ENCODE assay signal across 12 mouse cellular contexts in genomic region chr4:33337999-33338398, GRCm38 (mm10). TPM values are rescaled to one million over a fixed set of nuclear protein-coding genes. Genes with fewer than 3 reads are reported as not detected.
A peak's percentile ranks its signal among the peaks of the same experiment; 100 is the strongest.
DNase-seq lines count a peak whose midpoint lies in the region; ATAC-seq and TF ChIP-seq lines count a peak whose summit lies in the region.
"Had no signal": no experiment of that assay in that cellular context is flagged by ENCODE, and none has a peak within 500 bp of the region (broad histone marks: within the 10 kb centered on the region; RNA-seq: fewer than 3 reads in every experiment).

No protein-coding gene starts in this region.

- peaks cover 64% of the 10 kb centered on the region for H3K36me3 ChIP-seq in hindbrain, embryonic 13.5 days

- 81% methylated on average over 1 of the region's 1 CpGs for WGBS in bone marrow, adult 2 months
- WGBS in hindbrain, embryonic 13.5 days, result 82% methylated on average over 1 of the region's 1 CpGs

- no peak overlapping the region for H3K4me2 ChIP-seq in hindbrain, embryonic 13.5 days
- H3K4me2 ChIP-seq: forebrain, embryonic 15.5 days had no signal

- no peak for TF ChIP-seq POLR2A in bone marrow, adult 2 months (IDR thresholded peaks at IDR 0.05; ENCODE audit: borderline replicate concordance, control insufficient read depth, low read depth, low read length)

- no peaks in the 10 kb centered on the region for H3K9me3 ChIP-seq in hindbrain, embryonic 13.5 days
- H3K9me3 ChIP-seq: forebrain, embryonic 15.5 days had no signal

- no peak overlapping the region for H3K9ac ChIP-seq in hindbrain, embryonic 13.5 days
- H3K9ac ChIP-seq: forebrain, embryonic 15.5 days had no signal

- DNase-seq in 3T3-L1 (ENCODE audit: low read depth, low spot score) (peak; percentile 77), ES-CJ7 (ENCODE audit: low read depth, low spot score) (peak; percentile 73), liver (peak; percentile 67)
- no peak for DNase-seq in lung, postnatal 25 days (ENCODE audit: low spot score)
- DNase-seq: heart, postnatal 36 days; kidney, postnatal 25 days; right cerebral cortex, postnatal 25 days; thymus, adult 2 months had no signal

- no peak for ATAC-seq in activated CD4-positive, CD25-positive, alpha-beta regulatory T cell, adult 4 months
- ATAC-seq in hindbrain, embryonic 13.5 days (ENCODE audit: low FRiP score), result no peak
- ATAC-seq: forebrain, embryonic 15.5 days had no signal

- H3K4me3 ChIP-seq in bone marrow, adult 2 months (replicated peaks; ENCODE audit: control insufficient read depth, low read depth, low read length), result no peak overlapping the region
- H3K4me3 ChIP-seq in hindbrain, embryonic 13.5 days, result no peak overlapping the region
- H3K4me3 ChIP-seq: forebrain, embryonic 15.5 days had no signal

- H3K27me3 ChIP-seq in hindbrain, embryonic 13.5 days, result no peaks in the 10 kb centered on the region
- H3K27me3 ChIP-seq: forebrain, embryonic 15.5 days had no signal

- TF ChIP-seq CTCF in bone marrow, adult 2 months (IDR thresholded peaks at IDR 0.05; ENCODE audit: control insufficient read depth, insufficient read depth, low read length), result no peak

- peak overlapping the region; percentile 1; the same call in 1 of the 2 replicates for H3K27ac ChIP-seq in bone marrow, adult 2 months (ENCODE audit: control insufficient read depth, insufficient read depth, low read depth, low read length, poor library complexity)
- no peak overlapping the region for H3K27ac ChIP-seq in hindbrain, embryonic 13.5 days
- H3K27ac ChIP-seq: forebrain, embryonic 15.5 days had no signal

- H3K4me1 ChIP-seq in bone marrow, adult 2 months (ENCODE audit: control insufficient read depth, insufficient read depth, low read length), result peaks cover 3% of the 10 kb centered on the region; the same call in 1 of the 2 replicates
- no peaks in the 10 kb centered on the region for H3K4me1 ChIP-seq in hindbrain, embryonic 13.5 days (replicated peaks)
- H3K4me1 ChIP-seq: forebrain, embryonic 15.5 days had no signal

RNA-seq across cellular contexts. Expression of gene Rngtt, which starts 27.9 kb away (rescaled TPM):
- 10.0 and 16.0 TPM in 2 replicates for polyA plus RNA-seq in bone marrow, adult 2 months (2011; ENCODE audit: insufficient read depth, insufficient read length, low replicate concordance, missing spikeins)
- polyA plus RNA-seq in activated CD4-positive, CD25-positive, alpha-beta regulatory T cell, adult 4 months (2017; shearing (Covaris generic)), result 10 to 100 TPM; 50.2 to 69.5 TPM
- 25.4 and 29.4 TPM in 2 replicates for polyA plus RNA-seq in hindbrain, embryonic 13.5 days (2015; fragmentation: Nextera tagmentation; extraction: Ambion mirVana)

RNA-seq across cellular contexts. Expression of gene Pnrc1, which starts 48.0 kb away (rescaled TPM):
- 19.5 and 27.9 TPM in 2 replicates for polyA plus RNA-seq in bone marrow, adult 2 months (2011; ENCODE audit: insufficient read depth, insufficient read length, low replicate concordance, missing spikeins)
- 10 to 100 TPM; 76.1 to 91.4 TPM for polyA plus RNA-seq in activated CD4-positive, CD25-positive, alpha-beta regulatory T cell, adult 4 months (2017; shearing (Covaris generic))
- 64.9 and 69.5 TPM in 2 replicates for polyA plus RNA-seq in hindbrain, embryonic 13.5 days (2015; fragmentation: Nextera tagmentation; extraction: Ambion mirVana)
